Mouse (Mus musculus) ovary, postnatal 14 days (tissue): Measurements from ENCODE around the gene Gm10282.

Experiments
- DNase-seq: peaks from one replicate; pipeline ENCODE4 v3.0.0; 2022; ENCODE audit warnings: low spot score

The Gm10282 gene

GRCm38 (mm10) chr8:72305210-72305905, at the start of gene Gm10282:
Gene Gm10282 (minus strand): TSS chr8:72305260.
- DNase-seq: no peak

- DNase-seq: no peak
Measured at GRCm38 (mm10) chr8:72354272-72354671, 49.2 kb upstream of the Gm10282 start.

GRCm38 (mm10) chr8:72353700-72354045, 48.6 kb upstream of the Gm10282 start:
- no peak for DNase-seq

GRCm38 (mm10) chr8:72352951-72353699, 48.1 kb upstream of the Gm10282 start:
- DNase-seq: no peak

GRCm38 (mm10) chr8:72351405-72352005, 46.4 kb upstream of the Gm10282 start:
- no peak for DNase-seq

GRCm38 (mm10) chr8:72350727-72351126, 45.7 kb upstream of the Gm10282 start:
- DNase-seq: no peak

- no peak for DNase-seq
Measured at GRCm38 (mm10) chr8:72349838-72350237, 44.8 kb upstream of the Gm10282 start.

GRCm38 (mm10) chr8:72348956-72349355, 43.9 kb upstream of the Gm10282 start:
- DNase-seq: no peak

- DNase-seq: no peak
Measured at GRCm38 (mm10) chr8:72348114-72348513, 43.1 kb upstream of the Gm10282 start.

- no peak for DNase-seq
Measured at GRCm38 (mm10) chr8:72347553-72347952, 42.5 kb upstream of the Gm10282 start.

- DNase-seq: no peak
Measured at GRCm38 (mm10) chr8:72343725-72344124, 38.7 kb upstream of the Gm10282 start.

GRCm38 (mm10) chr8:72342556-72343300, 37.7 kb upstream of the Gm10282 start:
- DNase-seq: no peak

- no peak for DNase-seq
Measured at GRCm38 (mm10) chr8:72337034-72337433, 32.0 kb upstream of the Gm10282 start.

GRCm38 (mm10) chr8:72336273-72336672, 31.2 kb upstream of the Gm10282 start:
- no peak for DNase-seq

GRCm38 (mm10) chr8:72334144-72334641, 29.1 kb upstream of the Gm10282 start:
- DNase-seq: no peak

GRCm38 (mm10) chr8:72333429-72334143, 28.5 kb upstream of the Gm10282 start:
- DNase-seq: no peak

- DNase-seq: no peak
Measured at GRCm38 (mm10) chr8:72331631-72332030, 26.6 kb upstream of the Gm10282 start.

GRCm38 (mm10) chr8:72330806-72331516, 25.9 kb upstream of the Gm10282 start:
- DNase-seq: no peak

GRCm38 (mm10) chr8:72329116-72329515, 24.1 kb upstream of the Gm10282 start:
- no peak for DNase-seq

GRCm38 (mm10) chr8:72324708-72325107, 19.6 kb upstream of the Gm10282 start:
- no peak for DNase-seq
